Mouse (Mus musculus): ENCODE results near the gene Iqsec3. TPM values are rescaled to one million over a fixed set of nuclear protein-coding genes. Genes with fewer than 3 reads are reported as not detected.

The Iqsec3 gene
- polyA plus RNA-seq, 1 experiment from 2014 or later, result 0.12 TPM

GRCm38 (mm10) chr6:121402661-121403244 is 70.7 kb downstream of the Iqsec3 start:
- TF ChIP-seq EP300 (optimal IDR thresholded peaks at IDR 0.05) (no peak), CTCF (IDR thresholded peaks at IDR 0.05; ENCODE audit: low read depth) (no peak)
- no peaks in the 10 kb centered on the region for H3K36me3 ChIP-seq (ENCODE audit: control insufficient read depth, insufficient read depth, low read length)

GRCm38 (mm10) chr6:121401826-121402660 is 71.4 kb downstream of the Iqsec3 start:
- TF ChIP-seq EP300 (optimal IDR thresholded peaks at IDR 0.05), result no peak
- TF ChIP-seq CTCF (IDR thresholded peaks at IDR 0.05; ENCODE audit: low read depth), result no peak
- H3K27ac ChIP-seq (replicated peaks), result no peak overlapping the region
- no peak for DNase-seq (ENCODE audit: low spot score)
- H3K9me3 ChIP-seq (ENCODE audit: control insufficient read depth, low read length), result no peaks in the 10 kb centered on the region
- WGBS, result 83% methylated on average over 14 of the region's 14 CpGs
- H3K4me2 ChIP-seq (replicated peaks; ENCODE audit: low read depth), result no peak overlapping the region
- H3K9ac ChIP-seq (ENCODE audit: low read length), result no peak overlapping the region
- no peaks in the 10 kb centered on the region for H3K36me3 ChIP-seq (ENCODE audit: control insufficient read depth, insufficient read depth, low read length)
- H3K4me1 ChIP-seq (replicated peaks; ENCODE audit: control insufficient read depth, insufficient read depth), result no peaks in the 10 kb centered on the region
- H3K4me3 ChIP-seq (ENCODE audit: low read depth, low read length), result no peak overlapping the region
- no peaks in the 10 kb centered on the region for H3K27me3 ChIP-seq (ENCODE audit: control insufficient read depth, insufficient read depth, low read length)
- no peak for ATAC-seq (ENCODE audit: low FRiP score, low TSS enrichment)

More at GRCm38 (mm10) chr6:121402661-121403244, 70.7 kb downstream of the Iqsec3 start:
- Histone ChIP-seq H3K9me3 (ENCODE audit: control insufficient read depth, low read length) (no peaks in the 10 kb centered on the region), H3K27ac (replicated peaks) (no peak overlapping the region), H3K9ac (ENCODE audit: low read length) (no peak overlapping the region), H3K4me1 (replicated peaks; ENCODE audit: control insufficient read depth, insufficient read depth) (no peaks in the 10 kb centered on the region), H3K4me3 (ENCODE audit: low read depth, low read length) (no peak overlapping the region), H3K27me3 (ENCODE audit: control insufficient read depth, insufficient read depth, low read length) (no peaks in the 10 kb centered on the region), H3K4me2 (replicated peaks; ENCODE audit: low read depth) (no peak overlapping the region)
- WGBS, result 86% methylated on average over 8 of the region's 8 CpGs
- no peak for ATAC-seq (ENCODE audit: low FRiP score, low TSS enrichment)
- DNase-seq (ENCODE audit: low spot score), result no peak

GRCm38 (mm10) chr6:121401140-121401539 is 72.3 kb downstream of the Iqsec3 start:
- Histone ChIP-seq H3K27ac (replicated peaks) (no peak overlapping the region), H3K9me3 (ENCODE audit: control insufficient read depth, low read length) (no peaks in the 10 kb centered on the region), H3K36me3 (ENCODE audit: control insufficient read depth, insufficient read depth, low read length) (no peaks in the 10 kb centered on the region), H3K4me1 (replicated peaks; ENCODE audit: control insufficient read depth, insufficient read depth) (no peaks in the 10 kb centered on the region), H3K27me3 (ENCODE audit: control insufficient read depth, insufficient read depth, low read length) (no peaks in the 10 kb centered on the region), H3K4me2 (replicated peaks; ENCODE audit: low read depth) (no peak overlapping the region), H3K4me3 (ENCODE audit: low read depth, low read length) (no peak overlapping the region), H3K9ac (ENCODE audit: low read length) (no peak overlapping the region)
- DNase-seq (ENCODE audit: low spot score) (no peak), ATAC-seq (ENCODE audit: low FRiP score, low TSS enrichment) (no peak)
- TF ChIP-seq CTCF (IDR thresholded peaks at IDR 0.05; ENCODE audit: low read depth) (no peak), EP300 (optimal IDR thresholded peaks at IDR 0.05) (no peak)
- WGBS, result 68% methylated on average over 6 of the region's 6 CpGs

- no peak for ATAC-seq (ENCODE audit: low FRiP score, low TSS enrichment)
- WGBS, result 75% methylated on average over 4 of the region's 4 CpGs
- Histone ChIP-seq H3K27ac (replicated peaks) (no peak overlapping the region), H3K9me3 (ENCODE audit: control insufficient read depth, low read length) (no peaks in the 10 kb centered on the region), H3K4me1 (replicated peaks; ENCODE audit: control insufficient read depth, insufficient read depth) (no peaks in the 10 kb centered on the region), H3K27me3 (ENCODE audit: control insufficient read depth, insufficient read depth, low read length) (no peaks in the 10 kb centered on the region), H3K36me3 (ENCODE audit: control insufficient read depth, insufficient read depth, low read length) (no peaks in the 10 kb centered on the region), H3K4me2 (replicated peaks; ENCODE audit: low read depth) (no peak overlapping the region), H3K4me3 (ENCODE audit: low read depth, low read length) (no peak overlapping the region), H3K9ac (ENCODE audit: low read length) (no peak overlapping the region)
- no peak for DNase-seq (ENCODE audit: low spot score)
- TF ChIP-seq CTCF (IDR thresholded peaks at IDR 0.05; ENCODE audit: low read depth), result no peak
- no peak for TF ChIP-seq EP300 (optimal IDR thresholded peaks at IDR 0.05)
Measured at GRCm38 (mm10) chr6:121392610-121393252, 80.7 kb downstream of the Iqsec3 start.

- DNase-seq (ENCODE audit: low spot score) (no peak), ATAC-seq (ENCODE audit: low FRiP score, low TSS enrichment) (no peak)
- TF ChIP-seq EP300 (optimal IDR thresholded peaks at IDR 0.05), result no peak
- TF ChIP-seq CTCF (IDR thresholded peaks at IDR 0.05; ENCODE audit: low read depth), result no peak
- Histone ChIP-seq H3K9me3 (ENCODE audit: control insufficient read depth, low read length) (no peaks in the 10 kb centered on the region), H3K27ac (replicated peaks) (no peak overlapping the region), H3K4me2 (replicated peaks; ENCODE audit: low read depth) (no peak overlapping the region), H3K9ac (ENCODE audit: low read length) (no peak overlapping the region), H3K4me3 (ENCODE audit: low read depth, low read length) (no peak overlapping the region), H3K27me3 (ENCODE audit: control insufficient read depth, insufficient read depth, low read length) (no peaks in the 10 kb centered on the region), H3K4me1 (replicated peaks; ENCODE audit: control insufficient read depth, insufficient read depth) (no peaks in the 10 kb centered on the region), H3K36me3 (ENCODE audit: control insufficient read depth, insufficient read depth, low read length) (no peaks in the 10 kb centered on the region)
- WGBS, result 82% methylated on average over 3 of the region's 3 CpGs
Measured at GRCm38 (mm10) chr6:121385397-121385796, 88.1 kb downstream of the Iqsec3 start.

All from stomach, postnatal 0 days (tissue).